Mouse (Mus musculus): ENCODE measurements around the gene Agbl3. TPM values are rescaled to one million over a fixed set of nuclear protein-coding genes. Genes with fewer than 3 reads are reported as not detected.

The Agbl3 gene
- polyA plus RNA-seq, 1 experiment from 2014 or later, result 4.8 TPM

- H3K9me3 ChIP-seq (ENCODE audit: control insufficient read depth, low read length), result no peaks in the 10 kb centered on the region
- H3K36me3 ChIP-seq (ENCODE audit: control insufficient read depth, insufficient read depth, low read length), result no peaks in the 10 kb centered on the region
- ATAC-seq (replicated peaks; ENCODE audit: low FRiP score) (no peak), DNase-seq (ENCODE audit: low spot score) (no peak)
- H3K4me3 ChIP-seq (ENCODE audit: low read depth, low read length), result no peak overlapping the region
- no peaks in the 10 kb centered on the region for H3K4me1 ChIP-seq (replicated peaks; ENCODE audit: control insufficient read depth, insufficient read depth, low read length)
- no peak overlapping the region for H3K9ac ChIP-seq (ENCODE audit: low read length)
- no peak overlapping the region for H3K4me2 ChIP-seq (ENCODE audit: low read depth, low read length, severe bottlenecking)
- no peaks in the 10 kb centered on the region for H3K27me3 ChIP-seq (ENCODE audit: control insufficient read depth, insufficient read depth, low read length)
- no peak overlapping the region for H3K27ac ChIP-seq (ENCODE audit: low read depth, low read length)
Observed at GRCm38 (mm10) chr6:34824406-34824805, 44.2 kb downstream of the Agbl3 start.

- ATAC-seq (replicated peaks; ENCODE audit: low FRiP score) (no peak), DNase-seq (ENCODE audit: low spot score) (no peak)
- no peak overlapping the region for H3K27ac ChIP-seq (ENCODE audit: low read depth, low read length)
- 95% methylated on average over 5 of the region's 5 CpGs for WGBS
- no peaks in the 10 kb centered on the region for H3K27me3 ChIP-seq (ENCODE audit: control insufficient read depth, insufficient read depth, low read length)
- no peak overlapping the region for H3K9ac ChIP-seq (ENCODE audit: low read length)
- no peak overlapping the region for H3K4me2 ChIP-seq (ENCODE audit: low read depth, low read length, severe bottlenecking)
- H3K9me3 ChIP-seq (ENCODE audit: control insufficient read depth, low read length), result no peaks in the 10 kb centered on the region
- H3K36me3 ChIP-seq (ENCODE audit: control insufficient read depth, insufficient read depth, low read length), result no peaks in the 10 kb centered on the region
- no peaks in the 10 kb centered on the region for H3K4me1 ChIP-seq (replicated peaks; ENCODE audit: control insufficient read depth, insufficient read depth, low read length)
- no peak overlapping the region for H3K4me3 ChIP-seq (ENCODE audit: low read depth, low read length)
Observed at GRCm38 (mm10) chr6:34832352-34832751, 52.1 kb downstream of the Agbl3 start.

GRCm38 (mm10) chr6:34861546-34862053, 81.4 kb downstream of the Agbl3 start:
- Histone ChIP-seq H3K4me3 (ENCODE audit: low read depth, low read length) (no peak overlapping the region), H3K27me3 (ENCODE audit: control insufficient read depth, insufficient read depth, low read length) (no peaks in the 10 kb centered on the region), H3K36me3 (ENCODE audit: control insufficient read depth, insufficient read depth, low read length) (no peaks in the 10 kb centered on the region), H3K4me2 (ENCODE audit: low read depth, low read length, severe bottlenecking) (no peak overlapping the region), H3K27ac (ENCODE audit: low read depth, low read length) (no peak overlapping the region), H3K4me1 (replicated peaks; ENCODE audit: control insufficient read depth, insufficient read depth, low read length) (no peaks in the 10 kb centered on the region), H3K9me3 (ENCODE audit: control insufficient read depth, low read length) (no peaks in the 10 kb centered on the region), H3K9ac (ENCODE audit: low read length) (no peak overlapping the region)
- 90% methylated on average over 11 of the region's 11 CpGs for WGBS
- DNase-seq (ENCODE audit: low spot score) (no peak), ATAC-seq (replicated peaks; ENCODE audit: low FRiP score) (no peak)

DNA sequence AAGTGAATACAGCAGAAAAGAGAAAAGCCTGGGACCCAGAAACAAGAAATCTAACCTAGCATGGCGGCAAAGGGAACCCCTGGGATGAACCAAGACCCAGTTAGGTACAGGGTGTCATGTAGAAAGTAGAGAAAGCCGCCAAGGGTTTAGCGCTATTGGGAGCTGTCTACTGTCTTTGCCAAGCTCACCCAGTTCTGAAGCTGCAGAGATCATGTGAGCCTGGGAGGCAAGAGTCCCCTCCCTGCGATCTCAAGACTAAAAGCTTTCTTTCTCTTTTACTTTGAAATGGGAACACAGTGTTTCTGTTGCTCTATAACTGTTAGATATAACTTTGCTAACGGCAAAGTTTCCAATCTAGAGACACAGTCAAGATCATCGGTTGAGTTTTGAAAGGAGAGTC, 82.1 kb downstream of the Agbl3 start:
- H3K9me3 ChIP-seq (ENCODE audit: control insufficient read depth, low read length), result no peaks in the 10 kb centered on the region
- no peak overlapping the region for H3K4me3 ChIP-seq (ENCODE audit: low read depth, low read length)
- no peaks in the 10 kb centered on the region for H3K36me3 ChIP-seq (ENCODE audit: control insufficient read depth, insufficient read depth, low read length)
- H3K9ac ChIP-seq (ENCODE audit: low read length), result no peak overlapping the region
- H3K4me1 ChIP-seq (replicated peaks; ENCODE audit: control insufficient read depth, insufficient read depth, low read length), result no peaks in the 10 kb centered on the region
- H3K27me3 ChIP-seq (ENCODE audit: control insufficient read depth, insufficient read depth, low read length), result no peaks in the 10 kb centered on the region
- no peak overlapping the region for H3K4me2 ChIP-seq (ENCODE audit: low read depth, low read length, severe bottlenecking)
- 93% methylated on average over 6 of the region's 6 CpGs for WGBS
- ATAC-seq (replicated peaks; ENCODE audit: low FRiP score) (no peak), DNase-seq (ENCODE audit: low spot score) (no peak)
- no peak overlapping the region for H3K27ac ChIP-seq (ENCODE audit: low read depth, low read length)

DNA sequence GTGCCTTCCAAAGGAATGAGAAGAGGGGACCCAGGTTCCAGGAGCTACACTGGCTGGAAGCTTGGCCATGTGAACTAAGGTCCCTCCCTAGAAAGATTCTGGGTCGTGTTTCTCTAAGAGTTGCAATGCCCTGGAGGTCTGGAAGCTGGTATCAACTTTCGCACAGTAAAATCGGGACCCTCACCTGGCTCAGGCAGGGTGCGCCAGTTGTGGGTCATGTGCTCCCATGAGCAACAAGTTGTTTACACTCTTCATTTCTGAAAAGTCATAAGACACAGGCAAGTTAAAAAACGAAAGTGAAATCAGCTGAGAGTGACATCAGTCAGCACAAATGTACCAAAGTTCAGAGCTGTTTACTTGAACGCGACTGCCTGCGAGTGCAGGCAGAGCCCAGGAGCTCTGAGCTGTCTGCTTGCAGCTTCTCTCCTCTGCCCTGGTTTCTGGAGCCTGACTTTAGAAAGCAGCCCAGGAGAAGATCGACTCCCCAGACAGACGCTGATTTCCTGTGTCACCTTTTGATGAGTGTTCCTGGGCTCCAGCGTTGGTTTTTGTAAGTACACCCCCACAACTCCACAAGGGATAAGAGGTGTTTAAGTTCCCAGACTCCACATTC, 82.7 kb downstream of the Agbl3 start, which contains the start of gene Tmem140:
Tmem140 (plus strand) TSS at position 356 of the 613 bp plus-strand sequence.
- DNase-seq (ENCODE audit: low spot score) (no peak), ATAC-seq (replicated peaks; ENCODE audit: low FRiP score) (no peak)
- H3K9me3 ChIP-seq (ENCODE audit: control insufficient read depth, low read length), result no peaks in the 10 kb centered on the region
- H3K27me3 ChIP-seq (ENCODE audit: control insufficient read depth, insufficient read depth, low read length), result no peaks in the 10 kb centered on the region
- no peak within 1 kb of the TSS for H3K27ac ChIP-seq (ENCODE audit: low read depth, low read length)
- H3K4me2 ChIP-seq (ENCODE audit: low read depth, low read length, severe bottlenecking), result no peak within 1 kb of the TSS
- H3K4me3 ChIP-seq (ENCODE audit: low read depth, low read length), result no peak within 1 kb of the TSS
- H3K4me1 ChIP-seq (replicated peaks; ENCODE audit: control insufficient read depth, insufficient read depth, low read length), result no peaks in the 10 kb centered on the region
- no peak within 1 kb of the TSS for H3K9ac ChIP-seq (ENCODE audit: low read length)
- H3K36me3 ChIP-seq (ENCODE audit: control insufficient read depth, insufficient read depth, low read length), result no peaks in the 10 kb centered on the region
- 63% methylated on average over 11 of the region's 11 CpGs for WGBS

DNA sequence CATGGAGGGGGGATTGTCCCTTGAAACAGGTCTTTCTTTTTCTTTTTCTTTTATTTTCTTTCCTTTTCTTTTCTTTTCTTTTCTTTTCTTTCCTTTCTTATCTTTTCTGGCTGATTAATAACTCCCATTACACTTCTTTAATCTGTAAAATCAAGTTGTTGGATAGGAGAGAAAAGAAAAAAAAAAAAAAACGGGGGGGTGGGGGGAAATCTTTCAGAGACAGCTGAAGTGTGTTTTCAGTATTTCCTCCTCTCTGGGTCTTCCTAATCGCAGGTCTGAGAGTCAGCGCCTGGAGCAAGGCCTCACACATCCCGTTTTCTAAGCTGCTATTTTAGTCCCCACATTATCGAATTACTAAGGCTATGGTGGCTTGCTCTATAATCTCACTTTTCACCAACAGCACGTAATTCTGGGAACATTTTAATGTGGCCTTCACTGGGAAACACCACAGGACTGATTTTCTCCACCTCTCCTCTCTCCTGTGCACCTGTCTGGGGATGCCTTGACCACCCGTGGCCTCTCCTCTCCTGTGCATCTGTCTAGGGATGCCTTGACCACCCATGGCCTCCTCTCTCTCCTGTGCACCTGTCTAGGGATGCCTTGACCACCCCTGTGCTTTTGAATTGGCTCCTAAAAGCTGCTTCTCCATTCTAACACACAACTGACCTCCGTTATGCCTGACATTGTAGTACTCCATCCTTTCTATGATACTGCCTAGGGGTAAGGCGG, 83.7 kb downstream of the Agbl3 start:
- Histone ChIP-seq H3K9ac (ENCODE audit: low read length) (no peak overlapping the region), H3K36me3 (ENCODE audit: control insufficient read depth, insufficient read depth, low read length) (no peaks in the 10 kb centered on the region), H3K4me3 (ENCODE audit: low read depth, low read length) (no peak overlapping the region), H3K27ac (ENCODE audit: low read depth, low read length) (no peak overlapping the region), H3K27me3 (ENCODE audit: control insufficient read depth, insufficient read depth, low read length) (no peaks in the 10 kb centered on the region), H3K4me2 (ENCODE audit: low read depth, low read length, severe bottlenecking) (no peak overlapping the region), H3K4me1 (replicated peaks; ENCODE audit: control insufficient read depth, insufficient read depth, low read length) (no peaks in the 10 kb centered on the region), H3K9me3 (ENCODE audit: control insufficient read depth, low read length) (no peaks in the 10 kb centered on the region)
- 70% methylated on average over 9 of the region's 9 CpGs for WGBS
- DNase-seq (ENCODE audit: low spot score) (no peak), ATAC-seq (replicated peaks; ENCODE audit: low FRiP score) (no peak)

GRCm38 (mm10) chr6:34865213-34865612, 85.0 kb downstream of the Agbl3 start:
- Histone ChIP-seq H3K27me3 (ENCODE audit: control insufficient read depth, insufficient read depth, low read length) (no peaks in the 10 kb centered on the region), H3K4me2 (ENCODE audit: low read depth, low read length, severe bottlenecking) (no peak overlapping the region), H3K9ac (ENCODE audit: low read length) (no peak overlapping the region), H3K9me3 (ENCODE audit: control insufficient read depth, low read length) (no peaks in the 10 kb centered on the region), H3K36me3 (ENCODE audit: control insufficient read depth, insufficient read depth, low read length) (no peaks in the 10 kb centered on the region), H3K4me1 (replicated peaks; ENCODE audit: control insufficient read depth, insufficient read depth, low read length) (no peaks in the 10 kb centered on the region), H3K4me3 (ENCODE audit: low read depth, low read length) (no peak overlapping the region), H3K27ac (ENCODE audit: low read depth, low read length) (no peak overlapping the region)
- ATAC-seq (replicated peaks; ENCODE audit: low FRiP score) (no peak), DNase-seq (ENCODE audit: low spot score) (no peak)
- WGBS, result 73% methylated on average over 5 of the region's 5 CpGs

- ATAC-seq (replicated peaks; ENCODE audit: low FRiP score), result no peak
- WGBS, result 74% methylated on average over 7 of the region's 7 CpGs
- H3K4me1 ChIP-seq (replicated peaks; ENCODE audit: control insufficient read depth, insufficient read depth, low read length), result no peaks in the 10 kb centered on the region
Observed at GRCm38 (mm10) chr6:34865711-34866593, 85.7 kb downstream of the Agbl3 start.

More at GRCm38 (mm10) chr6:34865711-34866593, 85.7 kb downstream of the Agbl3 start:
- Histone ChIP-seq H3K4me2 (ENCODE audit: low read depth, low read length, severe bottlenecking) (no peak overlapping the region), H3K27ac (ENCODE audit: low read depth, low read length) (no peak overlapping the region), H3K4me3 (ENCODE audit: low read depth, low read length) (no peak overlapping the region), H3K36me3 (ENCODE audit: control insufficient read depth, insufficient read depth, low read length) (no peaks in the 10 kb centered on the region), H3K9ac (ENCODE audit: low read length) (no peak overlapping the region), H3K27me3 (ENCODE audit: control insufficient read depth, insufficient read depth, low read length) (no peaks in the 10 kb centered on the region), H3K9me3 (ENCODE audit: control insufficient read depth, low read length) (no peaks in the 10 kb centered on the region)
- no peak for DNase-seq (ENCODE audit: low spot score)
